Mouse (Mus musculus): Measurements from ENCODE around the gene Strip1. TPM values are rescaled to one million over a fixed set of nuclear protein-coding genes. Genes with fewer than 3 reads are reported as not detected.

Gene Strip1
- polyA plus RNA-seq, 1 experiment = 16.8 TPM

- Histone ChIP-seq H3K4me1 (ENCODE audit: control insufficient read depth, insufficient read depth, low read length) (no peaks in the 10 kb centered on the region), H3K27ac (ENCODE audit: insufficient read depth, low read depth, low read length) (no peak overlapping the region), H3K4me3 (ENCODE audit: insufficient read depth, low read length) (no peak overlapping the region)
- no peak for TF ChIP-seq CTCF (IDR thresholded peaks at IDR 0.05; ENCODE audit: low read depth, low read length)
- TF ChIP-seq POLR2A (IDR thresholded peaks at IDR 0.05; ENCODE audit: borderline replicate concordance, low read depth, low read length) = no peak
Observed at GRCm38 (mm10) chr3:107597134-107597533, 34.4 kb downstream of the Strip1 start.

GRCm38 (mm10) chr3:107596559-107596958, 34.9 kb downstream of the Strip1 start:
- H3K4me1 ChIP-seq (ENCODE audit: control insufficient read depth, insufficient read depth, low read length) = no peaks in the 10 kb centered on the region
- no peak overlapping the region for H3K27ac ChIP-seq (ENCODE audit: insufficient read depth, low read depth, low read length)
- H3K4me3 ChIP-seq (ENCODE audit: insufficient read depth, low read length) = no peak overlapping the region
- TF ChIP-seq CTCF (IDR thresholded peaks at IDR 0.05; ENCODE audit: low read depth, low read length) (no peak), POLR2A (IDR thresholded peaks at IDR 0.05; ENCODE audit: borderline replicate concordance, low read depth, low read length) (no peak)

- no peak overlapping the region for H3K27ac ChIP-seq (ENCODE audit: insufficient read depth, low read depth, low read length)
- no peak overlapping the region for H3K4me3 ChIP-seq (ENCODE audit: insufficient read depth, low read length)
- TF ChIP-seq CTCF (IDR thresholded peaks at IDR 0.05; ENCODE audit: low read depth, low read length) = no peak
- no peak for TF ChIP-seq POLR2A (IDR thresholded peaks at IDR 0.05; ENCODE audit: borderline replicate concordance, low read depth, low read length)
- H3K4me1 ChIP-seq (ENCODE audit: control insufficient read depth, insufficient read depth, low read length) = no peaks in the 10 kb centered on the region
Observed at GRCm38 (mm10) chr3:107595938-107596461, 35.5 kb downstream of the Strip1 start.

- peak overlapping the region; percentile 30; the same call in 1 of the 2 replicates for H3K4me3 ChIP-seq (ENCODE audit: insufficient read depth, low read length)
- H3K27ac ChIP-seq (ENCODE audit: insufficient read depth, low read depth, low read length) = no peak overlapping the region
- TF ChIP-seq POLR2A (IDR thresholded peaks at IDR 0.05; ENCODE audit: borderline replicate concordance, low read depth, low read length) = no peak
- no peak for TF ChIP-seq CTCF (IDR thresholded peaks at IDR 0.05; ENCODE audit: low read depth, low read length)
- no peaks in the 10 kb centered on the region for H3K4me1 ChIP-seq (ENCODE audit: control insufficient read depth, insufficient read depth, low read length)
Observed at GRCm38 (mm10) chr3:107595264-107595937, 36.1 kb downstream of the Strip1 start.

GRCm38 (mm10) chr3:107594662-107595263, 36.7 kb downstream of the Strip1 start, which contains the start of gene Alx3:
Gene Alx3, plus strand, starts transcription at chr3:107595031.
- no peak for TF ChIP-seq POLR2A (IDR thresholded peaks at IDR 0.05; ENCODE audit: borderline replicate concordance, low read depth, low read length)
- no peak for TF ChIP-seq CTCF (IDR thresholded peaks at IDR 0.05; ENCODE audit: low read depth, low read length)
- H3K4me1 ChIP-seq (ENCODE audit: control insufficient read depth, insufficient read depth, low read length) = no peaks in the 10 kb centered on the region
- no peak within 1 kb of the TSS for H3K27ac ChIP-seq (ENCODE audit: insufficient read depth, low read depth, low read length)
- H3K4me3 ChIP-seq (ENCODE audit: insufficient read depth, low read length) = peak within 1 kb of the TSS; percentile 30; the same call in 1 of the 2 replicates

- Histone ChIP-seq H3K27ac (ENCODE audit: insufficient read depth, low read depth, low read length) (no peak overlapping the region), H3K4me1 (ENCODE audit: control insufficient read depth, insufficient read depth, low read length) (no peaks in the 10 kb centered on the region), H3K4me3 (ENCODE audit: insufficient read depth, low read length) (no peak overlapping the region)
- TF ChIP-seq CTCF (IDR thresholded peaks at IDR 0.05; ENCODE audit: low read depth, low read length) (no peak), POLR2A (IDR thresholded peaks at IDR 0.05; ENCODE audit: borderline replicate concordance, low read depth, low read length) (no peak)
Observed at GRCm38 (mm10) chr3:107593632-107594031, 37.9 kb downstream of the Strip1 start.

GRCm38 (mm10) chr3:107591612-107592011, 39.9 kb downstream of the Strip1 start:
- Histone ChIP-seq H3K4me3 (ENCODE audit: insufficient read depth, low read length) (no peak overlapping the region), H3K4me1 (ENCODE audit: control insufficient read depth, insufficient read depth, low read length) (no peaks in the 10 kb centered on the region), H3K27ac (ENCODE audit: insufficient read depth, low read depth, low read length) (no peak overlapping the region)
- TF ChIP-seq POLR2A (IDR thresholded peaks at IDR 0.05; ENCODE audit: borderline replicate concordance, low read depth, low read length) (no peak), CTCF (IDR thresholded peaks at IDR 0.05; ENCODE audit: low read depth, low read length) (no peak)

- TF ChIP-seq CTCF (IDR thresholded peaks at IDR 0.05; ENCODE audit: low read depth, low read length) (no peak), POLR2A (IDR thresholded peaks at IDR 0.05; ENCODE audit: borderline replicate concordance, low read depth, low read length) (no peak)
- no peaks in the 10 kb centered on the region for H3K4me1 ChIP-seq (ENCODE audit: control insufficient read depth, insufficient read depth, low read length)
- H3K27ac ChIP-seq (ENCODE audit: insufficient read depth, low read depth, low read length) = no peak overlapping the region
- H3K4me3 ChIP-seq (ENCODE audit: insufficient read depth, low read length) = no peak overlapping the region
Observed at GRCm38 (mm10) chr3:107586504-107586903, 45.0 kb downstream of the Strip1 start.

GRCm38 (mm10) chr3:107583893-107584292, 47.6 kb downstream of the Strip1 start:
- H3K4me3 ChIP-seq (ENCODE audit: insufficient read depth, low read length) = no peak overlapping the region
- TF ChIP-seq POLR2A (IDR thresholded peaks at IDR 0.05; ENCODE audit: borderline replicate concordance, low read depth, low read length) (no peak), CTCF (IDR thresholded peaks at IDR 0.05; ENCODE audit: low read depth, low read length) (no peak)

More at GRCm38 (mm10) chr3:107583893-107584292, 47.6 kb downstream of the Strip1 start:
- no peaks in the 10 kb centered on the region for H3K4me1 ChIP-seq (ENCODE audit: control insufficient read depth, insufficient read depth, low read length)
- no peak overlapping the region for H3K27ac ChIP-seq (ENCODE audit: insufficient read depth, low read depth, low read length)
